In the genomic region with DNA sequence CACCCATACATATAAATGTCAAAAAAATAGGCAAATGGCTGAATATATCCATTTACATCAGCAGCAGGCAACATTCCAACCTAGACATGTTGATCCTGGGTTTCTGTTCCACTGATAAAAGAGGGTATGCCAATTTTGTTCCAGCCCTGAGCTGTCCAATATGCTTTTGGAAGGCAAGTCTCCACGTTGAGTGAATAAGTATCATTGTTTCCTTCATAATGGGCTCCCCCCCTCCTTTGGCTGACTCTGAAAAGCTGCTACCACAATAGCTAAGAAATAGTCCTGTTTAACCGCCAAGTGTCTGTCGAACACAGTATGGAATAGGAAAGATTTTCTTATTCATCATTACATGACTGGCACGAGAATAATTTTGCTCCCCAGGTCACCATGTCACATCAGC, we compare ENCODE assay signal across 24 mouse cellular contexts.
DNase-seq lines count a peak whose midpoint lies in the region; ATAC-seq and TF ChIP-seq lines count a peak whose summit lies in the region.
"Had no signal": no experiment of that assay in that cellular context is flagged by ENCODE, and none has a peak within 500 bp of the region (broad histone marks: within the 10 kb centered on the region; RNA-seq: fewer than 3 reads in every experiment).

No protein-coding gene starts in this region.

- no peak for TF ChIP-seq CTCF in brain, embryonic 14.5 days (IDR thresholded peaks at IDR 0.05; ENCODE audit: borderline replicate concordance, extremely low read depth, insufficient read depth, insufficient read length)

- no peak for ATAC-seq in cerebellum, adult (ENCODE audit: insufficient number of reproducible peaks, low FRiP score, low TSS enrichment)
- peak; percentile 86 for ATAC-seq in forebrain, embryonic 16.5 days
- ATAC-seq in hindbrain, embryonic 15.5 days (ENCODE audit: low FRiP score, low read depth), result peak; percentile 34; the same call in 1 of the 2 replicates
- no peak for ATAC-seq in kidney, embryonic 14.5 days (ENCODE audit: low FRiP score, low TSS enrichment)
- ATAC-seq: CD4-positive, CD25-positive, alpha-beta regulatory T cell, adult 4 months; Patski had no signal

- 6% methylated on average over 4 of the region's 4 CpGs for WGBS in forebrain, embryonic 16.5 days
- 15% methylated on average over 4 of the region's 4 CpGs for WGBS in hindbrain, embryonic 15.5 days
- 76% methylated on average over 4 of the region's 4 CpGs for WGBS in kidney, embryonic 14.5 days

- H3K4me1 ChIP-seq in forebrain, embryonic 16.5 days (replicated peaks; ENCODE audit: control insufficient read depth, insufficient read depth, low read length), result peaks cover 9% of the 10 kb centered on the region
- no peaks in the 10 kb centered on the region; the same call in 1 of the 2 replicates for H3K4me1 ChIP-seq in hindbrain, embryonic 15.5 days (replicated peaks)
- H3K4me1 ChIP-seq in kidney, embryonic 14.5 days (ENCODE audit: control insufficient read depth, insufficient read depth, low read length), result 0 out of 2 replicates have a peak, but pooled peaks cover 2% of the 10 kb centered on the region
- H3K4me1 ChIP-seq: heart, embryonic 10.5 days; liver, embryonic 13.5 days had no signal

- H3K27me3 ChIP-seq in forebrain, embryonic 16.5 days (replicated peaks; ENCODE audit: control insufficient read depth, insufficient read depth, low read length), result no peaks in the 10 kb centered on the region
- no peaks in the 10 kb centered on the region for H3K27me3 ChIP-seq in hindbrain, embryonic 15.5 days
- no peaks in the 10 kb centered on the region for H3K27me3 ChIP-seq in kidney, embryonic 14.5 days (ENCODE audit: control insufficient read depth, insufficient read depth, low read length)
- H3K27me3 ChIP-seq: embryonic facial prominence, embryonic 12.5 days; liver, embryonic 13.5 days; lung, embryonic 15.5 days had no signal

- H3K27ac ChIP-seq in forebrain, embryonic 16.5 days (ENCODE audit: low read length), result no peak overlapping the region
- H3K27ac ChIP-seq in hindbrain, embryonic 15.5 days (replicated peaks), result no peak overlapping the region
- H3K27ac ChIP-seq in kidney, embryonic 14.5 days (ENCODE audit: low read depth, low read length), result no peak overlapping the region
- H3K27ac ChIP-seq: embryonic facial prominence, embryonic 12.5 days; heart, embryonic 10.5 days; limb, embryonic 12.5 days; liver, embryonic 13.5 days; lung, embryonic 15.5 days had no signal

- H3K4me3 ChIP-seq in forebrain, embryonic 16.5 days (replicated peaks; ENCODE audit: low read length), result no peak overlapping the region
- H3K4me3 ChIP-seq in hindbrain, embryonic 15.5 days, result no peak overlapping the region
- H3K4me3 ChIP-seq in kidney, embryonic 14.5 days (ENCODE audit: low read length), result no peak overlapping the region
- H3K4me3 ChIP-seq: embryonic facial prominence, embryonic 12.5 days; erythroblast, embryonic 14.5 days; heart, embryonic 10.5 days; limb, embryonic 12.5 days; liver, embryonic 13.5 days; lung, embryonic 15.5 days had no signal

- no peaks in the 10 kb centered on the region for H3K36me3 ChIP-seq in forebrain, embryonic 16.5 days (ENCODE audit: control insufficient read depth, insufficient read depth)
- H3K36me3 ChIP-seq in hindbrain, embryonic 15.5 days, result no peaks in the 10 kb centered on the region
- H3K36me3 ChIP-seq in kidney, embryonic 14.5 days (ENCODE audit: control insufficient read depth, insufficient read depth, low read length), result no peaks in the 10 kb centered on the region
- H3K36me3 ChIP-seq: embryonic facial prominence, embryonic 12.5 days; heart, embryonic 10.5 days; limb, embryonic 12.5 days; liver, embryonic 13.5 days; lung, embryonic 15.5 days had no signal

- peak; percentile 14 to 19 for DNase-seq in cerebellum, postnatal 10 days
- DNase-seq in brain, embryonic 14.5 days (ENCODE audit: low read depth), result peak; percentile 88
- DNase-seq in spleen, adult 18-20 months, result no peak
- DNase-seq in frontal cortex, adult 2 months (ENCODE audit: extremely low spot score in 1 of 2, low spot score in 1 of 2), result no peak
- DNase-seq: adrenal gland, postnatal 10 days; cerebellum, adult 11 months; cerebellum, postnatal 25 days; gastrocnemius, postnatal 25 days; kidney, adult 11 months; kidney, postnatal 25 days; liver, embryonic 13.5 days; lung, postnatal 4 days; retina, postnatal 1 day had no signal

- H3K4me2 ChIP-seq in forebrain, embryonic 16.5 days (ENCODE audit: low read length), result no peak overlapping the region
- no peak overlapping the region for H3K4me2 ChIP-seq in hindbrain, embryonic 15.5 days
- no peak overlapping the region for H3K4me2 ChIP-seq in kidney, embryonic 14.5 days (replicated peaks; ENCODE audit: low read depth, low read length)
- H3K4me2 ChIP-seq: embryonic facial prominence, embryonic 12.5 days; limb, embryonic 12.5 days; liver, embryonic 13.5 days; lung, embryonic 15.5 days had no signal

- no peak overlapping the region for H3K9ac ChIP-seq in forebrain, embryonic 16.5 days (replicated peaks; ENCODE audit: low read depth, low read length)
- H3K9ac ChIP-seq in hindbrain, embryonic 15.5 days, result no peak overlapping the region
- no peak overlapping the region for H3K9ac ChIP-seq in kidney, embryonic 14.5 days (ENCODE audit: low read depth, low read length)
- H3K9ac ChIP-seq: embryonic facial prominence, embryonic 12.5 days; limb, embryonic 12.5 days; liver, embryonic 13.5 days; lung, embryonic 15.5 days had no signal

- TF ChIP-seq POLR2A in brain, embryonic 14.5 days (IDR thresholded peaks at IDR 0.05; ENCODE audit: borderline replicate concordance, extremely low read depth, insufficient read depth, insufficient read length, poor library complexity, severe bottlenecking), result no peak

- no peaks in the 10 kb centered on the region for H3K9me3 ChIP-seq in forebrain, embryonic 16.5 days (ENCODE audit: control insufficient read depth, low read length)
- H3K9me3 ChIP-seq in hindbrain, embryonic 15.5 days, result no peaks in the 10 kb centered on the region
- H3K9me3 ChIP-seq in kidney, embryonic 14.5 days (ENCODE audit: control insufficient read depth, low read length), result no peaks in the 10 kb centered on the region
- H3K9me3 ChIP-seq: embryonic facial prominence, embryonic 12.5 days; heart, embryonic 10.5 days; limb, embryonic 12.5 days; liver, embryonic 13.5 days; lung, embryonic 15.5 days had no signal

Comparison
In these comparisons a context has a peak if more than half of its experiments do, and no peak if none do; other contexts are left out.
1. DNase-seq: peak in cerebellum, postnatal 10 days (2 of 2) and brain, embryonic 14.5 days (single experiment); none in spleen, adult 18-20 months (0 of 2) and frontal cortex, adult 2 months (0 of 2).
2. ATAC-seq: peak in forebrain, embryonic 16.5 days (single experiment) and hindbrain, embryonic 15.5 days (single experiment); none in cerebellum, adult (single experiment) and kidney, embryonic 14.5 days (single experiment).